In the genomic region with DNA sequence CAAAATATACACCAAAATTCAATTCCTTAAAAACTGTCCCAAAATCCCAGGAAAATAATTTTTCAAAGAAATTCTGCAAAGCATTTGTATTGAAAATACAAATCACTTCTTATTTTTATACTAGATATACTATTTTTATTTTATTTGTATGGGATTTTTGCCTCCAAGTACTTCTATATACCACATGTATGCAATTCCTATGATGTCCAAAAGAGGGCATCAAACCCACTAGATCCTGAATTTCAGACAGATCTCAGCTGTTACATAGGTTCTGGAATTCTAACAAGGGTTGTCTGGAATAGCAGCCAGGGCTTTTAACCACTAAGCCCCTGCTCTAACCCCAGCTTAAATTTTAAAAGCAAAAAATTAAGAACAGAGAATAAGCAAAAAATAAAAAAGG, we compare ENCODE assay signal across 21 mouse cellular contexts.
A peak's percentile ranks its signal among the peaks of the same experiment; 100 is the strongest.
DNase-seq lines count a peak whose midpoint lies in the region; TF ChIP-seq lines count a peak whose summit lies in the region.
"Had no signal": no experiment of that assay in that cellular context is flagged by ENCODE, and none has a peak within 500 bp of the region (broad histone marks: within the 10 kb centered on the region; RNA-seq: fewer than 3 reads in every experiment).

No protein-coding gene starts in this region.

- no peaks in the 10 kb centered on the region for H3K36me3 ChIP-seq in CH12.LX (replicated peaks in 1 of 2; ENCODE audit: control insufficient read depth in 1 of 2, insufficient read depth in 1 of 2, low read length in 1 of 2)
- H3K36me3 ChIP-seq: forebrain, embryonic 15.5 days; G1E; heart, embryonic 12.5 days; hindbrain, embryonic 15.5 days; midbrain, embryonic 15.5 days had no signal

- H3K9ac ChIP-seq in CH12.LX (ENCODE audit: insufficient read depth, low read depth), result no peak overlapping the region
- H3K9ac ChIP-seq: forebrain, embryonic 15.5 days; heart, embryonic 12.5 days; hindbrain, embryonic 15.5 days; midbrain, embryonic 15.5 days had no signal

- TF ChIP-seq EP300 in CH12.LX (IDR thresholded peaks at IDR 0.05; ENCODE audit: low read length), result no peak

- peak; percentile 8 for DNase-seq in embryo, embryonic 11 days
- DNase-seq in embryo, embryonic 10.5 days (ENCODE audit: low spot score), result no peak
- no peak for DNase-seq in left cerebral cortex, adult 2 months (ENCODE audit: extremely low spot score in 1 of 2, low spot score in 2 of 2)
- DNase-seq in left cerebral cortex, postnatal 36 days (ENCODE audit: low spot score in 2 of 2), result no peak
- peak; percentile 12 for DNase-seq in CH12.LX (ENCODE audit: extremely low read depth)
- peak; percentile 42 for DNase-seq in brain, embryonic 14.5 days (ENCODE audit: low read depth)
- no peak for DNase-seq in kidney, postnatal 14 days
- DNase-seq in adrenal gland, adult (ENCODE audit: inconsistent age in 2 of 2, low spot score in 1 of 2), result no peak
- DNase-seq: adrenal gland, postnatal 10 days; B cell, adult 2 months; cerebellum, adult 8-10 months; kidney, adult 18-20 months; kidney, postnatal 25 days; lung, adult 2 months had no signal

- H3K4me1 ChIP-seq in CH12.LX (ENCODE audit: control insufficient read depth in 1 of 2, insufficient read depth in 2 of 2), result no peaks in the 10 kb centered on the region
- H3K4me1 ChIP-seq: forebrain, embryonic 15.5 days; heart, embryonic 12.5 days; hindbrain, embryonic 15.5 days; midbrain, embryonic 15.5 days had no signal

- H3K27ac ChIP-seq in left cerebral cortex, adult 2 months, result no peak overlapping the region
- H3K27ac ChIP-seq in CH12.LX (ENCODE audit: insufficient read depth, low read depth), result no peak overlapping the region
- H3K27ac ChIP-seq: forebrain, embryonic 15.5 days; hindbrain, embryonic 15.5 days; macrophage; midbrain, embryonic 15.5 days had no signal

- no peaks in the 10 kb centered on the region for H3K9me3 ChIP-seq in CH12.LX (replicated peaks; ENCODE audit: low read length)
- H3K9me3 ChIP-seq: forebrain, embryonic 15.5 days; heart, embryonic 12.5 days; hindbrain, embryonic 15.5 days; midbrain, embryonic 15.5 days had no signal

- dilution Hi-C loops in CH12.LX (cut with MboI; ENCODE audit: extremely low pct_ligation_motif_present, extremely low pct_unique_long_range_greater_than_20kb, low sequenced_read_pairs), result no loop called here

- peak; percentile 42 for TF ChIP-seq CTCF in left cerebral cortex, adult 2 months (IDR thresholded peaks at IDR 0.05)
- TF ChIP-seq CTCF in CH12.LX (conservative IDR thresholded peaks at IDR 0.05 in 1 of 2, IDR thresholded peaks at IDR 0.05 in 1 of 2; ENCODE audit: low read depth in 2 of 2, low read length in 2 of 2), result no peak
- no peak for TF ChIP-seq CTCF in brain, embryonic 14.5 days (IDR thresholded peaks at IDR 0.05; ENCODE audit: borderline replicate concordance, extremely low read depth, insufficient read depth, insufficient read length)

- in situ Hi-C loops in CH12.LX (cut with MboI; ENCODE audit: low pct_ligation_motif_present, low pct_unique_long_range_greater_than_20kb, low sequenced_read_pairs), result no loop called here

- no peak; the same call in 1 of the 2 replicates for TF ChIP-seq RAD21 in CH12.LX (IDR thresholded peaks at IDR 0.05; ENCODE audit: low read depth, low read length)

- no peak for TF ChIP-seq POLR2A in CH12.LX (IDR thresholded peaks at IDR 0.05; ENCODE audit: low read depth, low read length)
- TF ChIP-seq POLR2A in brain, embryonic 14.5 days (IDR thresholded peaks at IDR 0.05; ENCODE audit: borderline replicate concordance, extremely low read depth, insufficient read depth, insufficient read length, poor library complexity, severe bottlenecking), result no peak

- H3K27me3 ChIP-seq in CH12.LX (replicated peaks), result no peaks in the 10 kb centered on the region
- H3K27me3 ChIP-seq: forebrain, embryonic 15.5 days; heart, embryonic 12.5 days; hindbrain, embryonic 15.5 days; midbrain, embryonic 15.5 days had no signal

- no peak overlapping the region for H3K4me3 ChIP-seq in left cerebral cortex, adult 2 months
- no peak overlapping the region for H3K4me3 ChIP-seq in CH12.LX (replicated peaks in 1 of 3; ENCODE audit: low read depth in 2 of 3, low read length in 2 of 3, poor library complexity in 1 of 3)
- H3K4me3 ChIP-seq: forebrain, embryonic 15.5 days; heart, embryonic 12.5 days; hindbrain, embryonic 15.5 days; midbrain, embryonic 15.5 days had no signal

- H3K4me2 ChIP-seq in CH12.LX (ENCODE audit: insufficient read depth, low read depth, poor library complexity, severe bottlenecking), result no peak overlapping the region
- H3K4me2 ChIP-seq: forebrain, embryonic 15.5 days; heart, embryonic 12.5 days; hindbrain, embryonic 15.5 days; liver, embryonic 11.5 days; midbrain, embryonic 15.5 days had no signal

- intact Hi-C loops in left cerebral cortex, adult 2 months (cut with DNase I), result loop anchor here (5.0 kb wide), 1 partner anchor 485 kb away; no protein-coding TSS in a partner anchor
- intact Hi-C loops in left cerebral cortex, postnatal 36 days (cut with DNase I), result loop anchor here (10.0 kb wide), 1 partner anchor 482 kb away; no protein-coding TSS in a partner anchor

- no peaks in the 10 kb centered on the region for H3K79me2 ChIP-seq in CH12.LX (replicated peaks; ENCODE audit: control insufficient read depth, extremely low read depth, insufficient read depth, poor library complexity, severe bottlenecking)

TF ChIP-seq in CH12.LX, 34 proteins besides CTCF, POLR2A, EP300 and RAD21:
- no peak for TF ChIP-seq PAX5 (IDR thresholded peaks at IDR 0.05; ENCODE audit: low read length)
- no peak for TF ChIP-seq JUND (conservative IDR thresholded peaks at IDR 0.05; ENCODE audit: low read depth, low read length)

Comparison
In these comparisons a context has a peak if more than half of its experiments do, and no peak if none do; other contexts are left out.
1. DNase-seq: peak in embryo, embryonic 11 days (single experiment), CH12.LX (single experiment) and brain, embryonic 14.5 days (single experiment); none in embryo, embryonic 10.5 days (single experiment), left cerebral cortex, adult 2 months (0 of 2), left cerebral cortex, postnatal 36 days (0 of 2), kidney, postnatal 14 days (single experiment) and adrenal gland, adult (0 of 2).